Mouse (Mus musculus) cerebellum, adult 9-11 months (tissue): ENCODE data around the gene Sec13.
"Not testable (repeated sequence)": the region's sequence is repeated elsewhere in the genome, so short reads cannot be mapped to it uniquely, and the experiment has no call there.

Source experiments
- DNase-seq: peaks from one replicate; pipeline ENCODE4 v3.0.0; 2022

The Sec13 gene

GRCm38 (mm10) chr6:113740236-113741217 is at the start of gene Sec13:
Sec13 (minus strand) TSS chr6:113740743.
- peak; percentile 80 for DNase-seq

GRCm38 (mm10) chr6:113787459-113787968 is 47.0 kb upstream of the Sec13 start:
- DNase-seq: no peak

GRCm38 (mm10) chr6:113785658-113786057 is 45.1 kb upstream of the Sec13 start:
- no peak for DNase-seq

- no peak for DNase-seq
Measured at GRCm38 (mm10) chr6:113778229-113778753, 37.7 kb upstream of the Sec13 start.

GRCm38 (mm10) chr6:113768804-113769203 is 28.3 kb upstream of the Sec13 start:
- DNase-seq: no peak

- peak; percentile 72 for DNase-seq
Measured at GRCm38 (mm10) chr6:113761644-113762043, 21.1 kb upstream of the Sec13 start.

GRCm38 (mm10) chr6:113749119-113749685 is 8.7 kb upstream of the Sec13 start:
- DNase-seq: no peak

- no peak for DNase-seq
Measured at GRCm38 (mm10) chr6:113748351-113748750, 7.8 kb upstream of the Sec13 start.

GRCm38 (mm10) chr6:113747284-113747683 is 6.7 kb upstream of the Sec13 start:
- DNase-seq: no peak

- no peak for DNase-seq
Measured at GRCm38 (mm10) chr6:113745117-113745516, 4.6 kb upstream of the Sec13 start.

- no peak for DNase-seq
Measured at GRCm38 (mm10) chr6:113743111-113743510, 2.6 kb upstream of the Sec13 start.

- no peak for DNase-seq
Measured at GRCm38 (mm10) chr6:113742321-113742720, 1.8 kb upstream of the Sec13 start.

GRCm38 (mm10) chr6:113741425-113741824 is 882 bp upstream of the Sec13 start:
- no peak for DNase-seq

- no peak for DNase-seq
Measured at GRCm38 (mm10) chr6:113737318-113738046, 3.1 kb downstream of the Sec13 start.

- DNase-seq: no peak
Measured at GRCm38 (mm10) chr6:113731296-113731695, 9.2 kb downstream of the Sec13 start.

- DNase-seq: no peak
Measured at GRCm38 (mm10) chr6:113728181-113728580, 12.4 kb downstream of the Sec13 start.

GRCm38 (mm10) chr6:113721061-113721460 is 19.5 kb downstream of the Sec13 start:
- DNase-seq: no peak

GRCm38 (mm10) chr6:113719878-113720277 is 20.7 kb downstream of the Sec13 start, which contains the start of gene Ghrl:
Ghrl (minus strand) TSS chr6:113719880.
- DNase-seq: no peak

GRCm38 (mm10) chr6:113717541-113717940 is 23.0 kb downstream of the Sec13 start:
- peak; percentile 71 for DNase-seq

- no peak for DNase-seq
Measured at GRCm38 (mm10) chr6:113714797-113715196, 25.7 kb downstream of the Sec13 start.

GRCm38 (mm10) chr6:113714276-113714675 is 26.3 kb downstream of the Sec13 start:
- DNase-seq: no peak

- not testable (repeated sequence) for DNase-seq
Measured at GRCm38 (mm10) chr6:113713389-113713788, 27.2 kb downstream of the Sec13 start.

GRCm38 (mm10) chr6:113712718-113713117 is 27.8 kb downstream of the Sec13 start:
- DNase-seq: no peak
